Mouse (Mus musculus) liver, embryonic 13.5 days (tissue): ENCODE results near the gene Tmem131l. TPM values are rescaled to one million over a fixed set of nuclear protein-coding genes. Genes with fewer than 3 reads are reported as not detected.

Experiments used
- ATAC-seq: fragments of 200-750 bp; cut with Nextera tagmentation; 2 replicates; pipeline ENCODE4 v1.8.0; 2017; ENCODE audit warnings: low read depth, mild to moderate bottlenecking, moderate number of reproducible peaks, moderate library complexity
- DNase-seq: peaks from one replicate; pipeline ENCODE4 v3.0.0; 2022
- H3K27ac ChIP-seq: fragments of 300-500 bp; sonication (generic); 2 replicates; pipeline ENCODE4 v1.5.1; 2015; ENCODE audit warnings: moderate library complexity, mild to moderate bottlenecking, inconsistent platforms
- H3K27me3 ChIP-seq: fragments of 300-500 bp; sonication (generic); 2 replicates; pipeline ENCODE4 v1.6.1; 2015; ENCODE audit warnings: mild to moderate bottlenecking, inconsistent platforms
- H3K36me3 ChIP-seq: fragments of 300-500 bp; sonication (generic); 2 replicates; pipeline ENCODE4 v1.6.1; 2015; ENCODE audit warnings: mild to moderate bottlenecking, inconsistent platforms
- H3K4me1 ChIP-seq: fragments of 300-500 bp; sonication (generic); replicated peaks from 2 replicates; pipeline ENCODE4 v1.6.1; 2015; ENCODE audit warnings: inconsistent platforms
- H3K4me2 ChIP-seq: fragments of 300-500 bp; sonication (generic); 2 replicates; pipeline ENCODE4 v1.6.1; 2015; ENCODE audit warnings: inconsistent platforms, mild to moderate bottlenecking, moderate library complexity
- H3K4me3 ChIP-seq: fragments of 300-500 bp; sonication (generic); replicated peaks from 2 replicates; pipeline ENCODE4 v1.5.1; 2015; ENCODE audit warnings: mild to moderate bottlenecking, inconsistent platforms
- H3K9ac ChIP-seq: fragments of 300-500 bp; sonication (generic); 2 replicates; pipeline ENCODE4 v1.6.1; 2015; ENCODE audit warnings: mild to moderate bottlenecking, inconsistent platforms
- H3K9me3 ChIP-seq: fragments of 300-500 bp; sonication (generic); replicated peaks from 2 replicates; pipeline ENCODE4 v1.6.1; 2016; ENCODE audit warnings: inconsistent platforms
- WGBS: fragments of 180-500 bp; shearing (Covaris S2); methylation state at CpG from one replicate; pipeline ENCODE4 v1.1.7; 2015; ENCODE audit not compliant: insufficient replicate concordance; 5-methylcytosine and 5-hydroxymethylcytosine counted together
- polyA plus RNA-seq: library from polyadenylated mRNA; unstranded; fragments of >200 nt; fragmentation: Nextera tagmentation; extraction: Ambion mirVana; gene quantifications from 2 replicates; pipeline ENCODE4 v1.2.1, GENCODE M21; 2015

The Tmem131l gene
- polyA plus RNA-seq, 1 experiment from 2014 or later: 23.0 TPM

- Histone ChIP-seq H3K4me1 (peaks cover 54% of the 10 kb centered on the region), H3K9ac (no peak overlapping the region), H3K27me3 (no peaks in the 10 kb centered on the region), H3K4me3 (no peak overlapping the region), H3K4me2 (no peak overlapping the region), H3K27ac (0 out of 2 replicates have a peak overlapping the region, but pooled peaks have one; percentile 16), H3K9me3 (no peaks in the 10 kb centered on the region), H3K36me3 (peaks cover 67% of the 10 kb centered on the region)
- WGBS: 90% methylated on average over 3 of the region's 3 CpGs
- no peak for DNase-seq
- no peak for ATAC-seq
These were observed 8.8 kb downstream of the Tmem131l start for GRCm38 (mm10) chr3:84031216-84031615.

DNA sequence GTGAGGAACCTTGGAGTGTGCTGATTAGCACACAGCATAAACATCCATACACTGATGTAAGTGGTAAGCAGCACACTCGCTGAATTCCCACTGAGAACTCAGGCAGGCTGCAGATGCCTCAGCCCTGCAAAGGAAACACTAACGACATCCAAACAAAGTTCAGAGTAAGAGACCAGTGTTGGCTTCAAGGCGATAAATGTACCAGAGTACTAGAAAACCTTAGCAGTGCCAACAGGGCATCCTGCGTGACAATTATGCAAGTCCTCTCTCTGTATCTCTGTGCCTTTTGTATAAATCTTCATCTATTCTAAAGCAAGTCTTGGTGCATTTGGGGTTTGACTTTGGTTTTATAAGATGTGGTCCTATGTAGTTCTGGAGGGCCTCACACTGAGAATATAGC is 11.0 kb downstream of the Tmem131l start:
- H3K9me3 ChIP-seq: no peaks in the 10 kb centered on the region
- WGBS: 86% methylated on average over 4 of the region's 4 CpGs
- no peak overlapping the region for H3K27ac ChIP-seq
- ATAC-seq: no peak
- H3K36me3 ChIP-seq: peaks cover 77% of the 10 kb centered on the region
- H3K27me3 ChIP-seq: no peaks in the 10 kb centered on the region
- H3K4me2 ChIP-seq: no peak overlapping the region
- no peak overlapping the region for H3K9ac ChIP-seq
- H3K4me1 ChIP-seq: peaks cover 42% of the 10 kb centered on the region
- no peak for DNase-seq
- no peak overlapping the region for H3K4me3 ChIP-seq

DNA sequence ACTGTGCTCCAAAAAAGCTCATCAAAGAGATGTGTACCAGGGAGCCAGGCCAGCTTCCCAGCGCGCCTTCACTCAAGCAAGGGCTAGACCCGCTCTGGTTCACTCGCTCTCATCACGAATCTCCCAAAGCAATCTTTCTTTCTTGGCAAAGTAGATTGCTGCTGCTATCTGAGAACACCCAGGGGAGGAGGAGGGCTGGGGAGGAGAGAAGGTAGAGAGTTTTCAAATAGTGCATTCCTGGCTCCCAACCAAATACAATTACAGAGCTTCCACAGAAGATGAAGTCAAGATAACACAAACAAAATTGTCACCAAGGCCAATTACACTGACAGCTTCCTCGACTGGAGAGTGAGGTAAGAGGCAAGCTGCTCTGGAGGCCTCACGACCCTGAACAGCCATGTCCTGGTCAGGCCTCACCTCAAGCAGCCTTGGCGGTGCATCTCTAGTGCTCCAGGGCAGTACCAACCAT is 12.2 kb downstream of the Tmem131l start:
- Histone ChIP-seq H3K4me3 (no peak overlapping the region), H3K9me3 (no peaks in the 10 kb centered on the region), H3K36me3 (peaks cover 69% of the 10 kb centered on the region), H3K27ac (no peak overlapping the region), H3K4me1 (peaks cover 41% of the 10 kb centered on the region), H3K4me2 (no peak overlapping the region), H3K9ac (no peak overlapping the region), H3K27me3 (no peaks in the 10 kb centered on the region)
- 69% methylated on average over 8 of the region's 8 CpGs for whole genome bisulfite sequencing
- DNase-seq (no peak), ATAC-seq (no peak)

DNA sequence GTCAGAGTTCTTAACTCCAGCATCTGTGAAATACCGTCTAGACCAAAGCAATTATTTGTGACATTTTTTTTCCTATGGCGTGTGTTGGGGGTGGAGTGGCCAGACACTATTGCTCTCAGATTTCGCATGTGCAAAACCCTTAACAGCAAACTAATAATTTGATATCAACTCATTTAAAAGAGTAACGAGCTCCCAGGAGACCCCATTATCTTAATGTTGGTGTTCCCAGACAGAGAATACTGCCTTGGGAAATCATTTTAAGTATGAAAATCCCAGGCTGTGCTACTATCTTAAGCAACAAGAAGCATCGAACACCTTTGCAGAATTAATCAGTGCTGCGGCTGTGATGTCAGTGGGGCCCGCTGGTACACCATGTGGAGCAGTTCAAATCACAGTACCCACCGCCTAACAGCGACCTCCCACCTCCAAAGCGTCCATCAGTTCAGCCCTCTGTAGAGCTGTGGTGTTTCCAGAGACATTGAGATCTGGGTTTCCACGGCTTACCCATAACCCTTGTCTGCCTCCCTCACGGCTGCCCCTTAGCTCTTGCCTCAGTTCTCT is 15.4 kb downstream of the Tmem131l start:
- no peak overlapping the region for H3K27ac ChIP-seq
- no peak for DNase-seq
- ATAC-seq: no peak
- H3K4me3 ChIP-seq: no peak overlapping the region
- no peak overlapping the region for H3K4me2 ChIP-seq
- H3K9ac ChIP-seq: no peak overlapping the region
- WGBS: 86% methylated on average over 12 of the region's 12 CpGs
- H3K36me3 ChIP-seq: peaks cover 42% of the 10 kb centered on the region
- no peaks in the 10 kb centered on the region for H3K9me3 ChIP-seq
- H3K27me3 ChIP-seq: no peaks in the 10 kb centered on the region
- peaks cover 63% of the 10 kb centered on the region for H3K4me1 ChIP-seq

GRCm38 (mm10) chr3:84022723-84023122 is 17.3 kb downstream of the Tmem131l start:
- Histone ChIP-seq H3K9ac (peak overlapping the region; percentile 42), H3K9me3 (no peaks in the 10 kb centered on the region), H3K27ac (peak overlapping the region; percentile 68), H3K36me3 (peaks cover 33% of the 10 kb centered on the region), H3K27me3 (no peaks in the 10 kb centered on the region), H3K4me1 (peaks cover 50% of the 10 kb centered on the region), H3K4me3 (no peak overlapping the region), H3K4me2 (no peak overlapping the region)
- ATAC-seq (peak; percentile 74), DNase-seq (no peak)
- WGBS: 72% methylated on average over 5 of the region's 5 CpGs

DNA sequence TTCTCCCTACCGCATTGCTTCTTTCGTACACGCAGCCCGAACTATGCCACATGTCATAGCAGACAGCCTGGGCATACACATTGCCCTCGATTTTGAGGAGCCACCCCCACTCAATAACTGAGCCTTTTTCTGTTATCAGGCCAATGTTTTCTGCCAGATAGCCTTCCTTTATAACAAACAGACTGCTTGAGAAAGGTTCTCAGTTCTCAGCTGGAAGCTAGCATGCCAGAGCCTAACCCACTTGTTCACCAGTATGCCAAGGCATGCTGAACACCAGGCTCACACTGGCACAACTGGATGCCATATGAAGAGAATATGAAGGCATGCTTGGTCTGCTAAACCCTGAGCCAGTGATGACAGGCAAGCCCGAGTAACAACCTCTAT is 17.8 kb downstream of the Tmem131l start:
- H3K4me2 ChIP-seq: peak overlapping the region; percentile 6
- H3K27ac ChIP-seq: peak overlapping the region; percentile 68
- ATAC-seq (peak; percentile 52), DNase-seq (no peak)
- H3K9me3 ChIP-seq: no peaks in the 10 kb centered on the region
- no peak overlapping the region for H3K4me3 ChIP-seq
- no peaks in the 10 kb centered on the region for H3K27me3 ChIP-seq
- H3K9ac ChIP-seq: peak overlapping the region; percentile 42
- WGBS: 66% methylated on average over 6 of the region's 6 CpGs
- peaks cover 48% of the 10 kb centered on the region for H3K4me1 ChIP-seq
- H3K36me3 ChIP-seq: peaks cover 31% of the 10 kb centered on the region

GRCm38 (mm10) chr3:84021217-84022200 is 18.5 kb downstream of the Tmem131l start:
- Histone ChIP-seq H3K4me2 (peak overlapping the region; percentile 6), H3K27ac (peak overlapping the region; percentile 68), H3K4me3 (no peak overlapping the region), H3K36me3 (peaks cover 25% of the 10 kb centered on the region), H3K27me3 (no peaks in the 10 kb centered on the region), H3K9me3 (no peaks in the 10 kb centered on the region), H3K9ac (peak overlapping the region; percentile 42), H3K4me1 (peaks cover 48% of the 10 kb centered on the region)
- WGBS: 65% methylated on average over 8 of the region's 8 CpGs
- DNase-seq: no peak
- ATAC-seq: peak; percentile 75

DNA sequence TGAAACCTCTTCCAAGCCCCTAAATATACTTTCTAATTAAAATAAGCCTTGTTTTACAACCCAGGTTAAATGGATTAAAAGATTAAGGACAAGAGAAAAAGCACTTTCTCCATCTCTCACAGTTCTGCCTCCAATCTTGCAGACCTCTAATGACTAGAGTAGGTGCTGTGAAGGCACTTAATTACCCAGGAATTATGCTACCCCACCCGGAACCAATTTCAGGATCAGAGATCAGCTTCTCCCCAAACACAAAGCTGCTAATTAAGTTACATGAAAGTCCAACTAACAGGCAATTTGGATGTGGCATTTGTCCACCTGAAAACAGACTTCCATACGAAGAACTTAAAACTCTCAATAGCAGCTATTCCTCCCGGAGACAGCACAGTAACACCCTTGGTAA is 19.4 kb downstream of the Tmem131l start:
- H3K4me1 ChIP-seq: peaks cover 46% of the 10 kb centered on the region
- no peaks in the 10 kb centered on the region for H3K9me3 ChIP-seq
- H3K36me3 ChIP-seq: peaks cover 17% of the 10 kb centered on the region
- ATAC-seq (no peak), DNase-seq (no peak)
- no peak overlapping the region for H3K4me3 ChIP-seq
- no peak overlapping the region for H3K4me2 ChIP-seq
- H3K27ac ChIP-seq: no peak overlapping the region
- WGBS: 81% methylated on average over 3 of the region's 3 CpGs
- no peaks in the 10 kb centered on the region for H3K27me3 ChIP-seq
- no peak overlapping the region for H3K9ac ChIP-seq

DNA sequence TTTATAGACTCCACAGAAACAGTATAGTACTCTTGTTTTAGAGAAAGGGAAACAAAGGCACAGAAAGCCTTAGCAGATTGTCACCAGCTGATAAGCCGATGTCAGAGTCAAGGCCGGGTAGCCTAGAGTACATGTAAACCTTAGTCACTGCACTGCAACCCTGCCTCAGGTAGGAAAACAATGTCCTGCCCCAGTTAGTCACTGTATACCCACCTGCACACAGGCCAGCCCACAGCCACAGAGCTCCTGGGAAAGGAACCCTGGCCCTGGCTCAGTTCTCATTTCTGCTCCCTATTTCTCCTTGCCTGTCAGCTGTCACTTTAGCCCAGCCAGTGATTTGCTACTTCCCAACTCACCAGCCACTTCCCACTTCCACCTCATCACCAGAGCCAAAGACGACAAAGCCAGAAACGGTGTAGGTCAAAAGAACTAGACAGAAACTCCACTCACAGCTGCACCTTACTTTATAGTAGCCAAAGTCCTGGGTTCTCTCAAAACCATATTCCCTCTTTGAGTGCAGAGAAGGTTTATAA is 24.4 kb downstream of the Tmem131l start:
- DNase-seq (no peak), ATAC-seq (no peak)
- Histone ChIP-seq H3K4me1 (peaks cover 22% of the 10 kb centered on the region), H3K4me2 (no peak overlapping the region), H3K9me3 (peaks cover 3% of the 10 kb centered on the region; the same call in 1 of the 2 replicates), H3K36me3 (peaks cover 35% of the 10 kb centered on the region), H3K27me3 (no peaks in the 10 kb centered on the region), H3K4me3 (no peak overlapping the region), H3K9ac (no peak overlapping the region), H3K27ac (no peak overlapping the region)
- WGBS: 59% methylated on average over 4 of the region's 4 CpGs

DNA sequence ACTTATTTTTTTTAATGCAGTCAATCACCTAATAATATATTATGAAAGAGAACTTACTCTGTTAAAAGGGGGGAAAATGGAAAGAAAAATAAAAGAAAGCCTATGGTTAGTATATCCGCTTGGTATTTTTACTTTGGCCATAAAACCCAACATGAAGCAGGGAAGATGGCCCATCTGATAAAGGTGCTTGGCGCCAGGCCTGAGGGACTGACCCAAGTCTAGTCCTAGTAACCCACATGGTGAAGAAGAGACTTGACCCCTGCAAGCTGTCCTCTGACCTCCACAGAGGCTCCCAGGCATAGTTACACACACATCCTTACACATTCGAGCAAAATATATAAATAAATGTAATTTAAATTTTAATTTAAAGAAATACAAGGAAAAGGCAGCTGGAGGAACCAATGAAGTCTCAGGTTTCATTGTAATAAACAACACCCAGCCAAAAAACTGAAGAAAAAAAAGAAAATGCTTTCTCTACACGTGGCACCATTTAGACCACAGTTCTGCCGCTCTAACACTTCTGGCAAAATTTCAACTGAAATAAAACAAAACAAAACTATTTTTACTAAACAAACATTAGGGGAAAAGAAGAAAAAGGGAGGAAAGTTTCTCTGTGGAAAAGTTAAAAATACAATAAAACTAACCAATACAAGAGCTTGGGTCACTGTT is 28.8 kb downstream of the Tmem131l start:
- H3K4me1 ChIP-seq: peaks cover 61% of the 10 kb centered on the region
- H3K4me2 ChIP-seq: no peak overlapping the region
- 77% methylated on average over 5 of the region's 5 CpGs for WGBS
- H3K4me3 ChIP-seq: no peak overlapping the region
- H3K9ac ChIP-seq: no peak overlapping the region
- ATAC-seq (no peak), DNase-seq (no peak)
- H3K9me3 ChIP-seq: peaks cover 3% of the 10 kb centered on the region; the same call in 1 of the 2 replicates
- H3K27ac ChIP-seq: no peak overlapping the region
- H3K27me3 ChIP-seq: no peaks in the 10 kb centered on the region
- H3K36me3 ChIP-seq: peaks cover 33% of the 10 kb centered on the region

GRCm38 (mm10) chr3:84005989-84006388 is 34.0 kb downstream of the Tmem131l start:
- 26% methylated on average over 7 of the region's 7 CpGs for WGBS
- Histone ChIP-seq H3K9me3 (no peaks in the 10 kb centered on the region), H3K9ac (peak overlapping the region; percentile 50; the same call in 1 of the 2 replicates), H3K36me3 (peaks cover 19% of the 10 kb centered on the region), H3K27me3 (no peaks in the 10 kb centered on the region), H3K4me2 (peak overlapping the region; percentile 59), H3K4me1 (peaks cover 92% of the 10 kb centered on the region), H3K27ac (peak overlapping the region; percentile 88), H3K4me3 (peak overlapping the region; percentile 29)
- ATAC-seq: peak; percentile 96
- DNase-seq: no peak
